Mouse (Mus musculus) lung, adult 2 months (tissue): ENCODE results near the gene Eps8l2.

Source experiments
- CTCF ChIP-seq: fragments of 200-500 bp; IDR thresholded peaks from 2 replicates; pipeline ENCODE4 v1.5.1; 2011; ENCODE audit warnings: mild to moderate bottlenecking, low read length, control low read depth; ENCODE audit not compliant: insufficient read depth
- POLR2A ChIP-seq: fragments of 200-500 bp; IDR thresholded peaks from 2 replicates; pipeline ENCODE4 v1.6.1; 2011; ENCODE audit warnings: low read depth, mild to moderate bottlenecking, control low read depth, low read length, borderline replicate concordance; ENCODE audit errors: extremely low read depth

- TF ChIP-seq POLR2A (no peak), CTCF (no peak)
Observed at GRCm38 (mm10) chr7:141355051-141355450, 16.4 kb downstream of the Eps8l2 start.
